Mouse (Mus musculus) kidney, adult 2 months (tissue): ENCODE results near the gene D930007J09Rik. TPM values are rescaled to one million over a fixed set of nuclear protein-coding genes. Genes with fewer than 3 reads are reported as not detected.

Experiments
- DNase-seq: peaks from one replicate; pipeline ENCODE4 v3.0.0; 2021
- H3K27ac ChIP-seq: fragments of 200-500 bp; 2 replicates; pipeline ENCODE4 v1.5.1; 2012; ENCODE audit warnings: low read depth, low read length, control low read depth, inconsistent platforms; ENCODE audit not compliant: insufficient read depth
- H3K27me3 ChIP-seq: fragments of 200-500 bp; replicated peaks from 2 replicates; pipeline ENCODE4 v1.6.1; 2012; ENCODE audit warnings: mild to moderate bottlenecking, moderate library complexity, low read length, inconsistent platforms; ENCODE audit not compliant: control insufficient read depth, insufficient read depth
- H3K36me3 ChIP-seq: fragments of 200-500 bp; 2 replicates; pipeline ENCODE4 v1.6.1; 2012; ENCODE audit warnings: mild to moderate bottlenecking, moderate library complexity, low read length, inconsistent platforms; ENCODE audit not compliant: control insufficient read depth, insufficient read depth
- H3K4me1 ChIP-seq: fragments of 200-500 bp; 2 replicates; pipeline ENCODE4 v1.6.1; 2011; ENCODE audit warnings: low read length; ENCODE audit not compliant: control insufficient read depth, insufficient read depth
- H3K4me3 ChIP-seq: fragments of 200-500 bp; 2 replicates; pipeline ENCODE4 v1.5.1; 2011; ENCODE audit warnings: mild to moderate bottlenecking, low read depth, low read length, control low read depth; ENCODE audit not compliant: insufficient read depth
- CTCF ChIP-seq: fragments of 200-500 bp; conservative IDR thresholded peaks from 2 replicates; pipeline ENCODE4 v1.5.1; 2011; ENCODE audit warnings: low read depth, mild to moderate bottlenecking, control low read depth, low read length, moderate library complexity, mixed read lengths; ENCODE audit not compliant: insufficient read depth, insufficient read length
- POLR2A ChIP-seq: fragments of 200-500 bp; IDR thresholded peaks from one replicate; pipeline ENCODE4 v1.6.1; 2011; ENCODE audit warnings: low read depth, low read length, control low read depth
- WGBS: fragments of 180-500 bp; shearing (Covaris S2); methylation state at CpG from one replicate; pipeline ENCODE4 v1.1.7; 2018; 5-methylcytosine and 5-hydroxymethylcytosine counted together
- polyA plus RNA-seq: library from polyadenylated mRNA; depleted of rRNA; stranded (reverse); fragments of >200 nt; gene quantifications from 2 replicates; pipeline ENCODE4 v1.2.3, GENCODE M21; 2012; rRNA removed

D930007J09Rik gene
- polyA plus RNA-seq, result not detected in 2 replicates

- H3K4me3 ChIP-seq, result peak within 1 kb of the TSS; percentile 76
- under 1% methylated on average over 95 of the region's 95 CpGs for WGBS
- H3K27me3 ChIP-seq, result no peaks in the 10 kb centered on the region
- peak within 1 kb of the TSS; percentile 32 for H3K27ac ChIP-seq
- H3K36me3 ChIP-seq, result peaks cover 1% of the 10 kb centered on the region; the same call in 1 of the 2 replicates
- DNase-seq, result peak; percentile 33
- TF ChIP-seq POLR2A, result no peak
- TF ChIP-seq CTCF, result no peak
- H3K4me1 ChIP-seq, result no peaks in the 10 kb centered on the region
Observed at GRCm38 (mm10) chr13:32802259-32803081, at the start of gene D930007J09Rik. D930007J09Rik (minus strand) TSS chr13:32802849.

GRCm38 (mm10) chr13:32851967-32852366 lies 49.3 kb upstream of the D930007J09Rik start:
- DNase-seq, result peak; percentile 58
- Histone ChIP-seq H3K4me1 (peaks cover 13% of the 10 kb centered on the region), H3K27ac (no peak overlapping the region), H3K27me3 (no peaks in the 10 kb centered on the region), H3K4me3 (no peak overlapping the region), H3K36me3 (no peaks in the 10 kb centered on the region)
- 8% methylated on average over 7 of the region's 7 CpGs for WGBS
- peak; percentile 69 for TF ChIP-seq CTCF
- TF ChIP-seq POLR2A, result no peak

DNA sequence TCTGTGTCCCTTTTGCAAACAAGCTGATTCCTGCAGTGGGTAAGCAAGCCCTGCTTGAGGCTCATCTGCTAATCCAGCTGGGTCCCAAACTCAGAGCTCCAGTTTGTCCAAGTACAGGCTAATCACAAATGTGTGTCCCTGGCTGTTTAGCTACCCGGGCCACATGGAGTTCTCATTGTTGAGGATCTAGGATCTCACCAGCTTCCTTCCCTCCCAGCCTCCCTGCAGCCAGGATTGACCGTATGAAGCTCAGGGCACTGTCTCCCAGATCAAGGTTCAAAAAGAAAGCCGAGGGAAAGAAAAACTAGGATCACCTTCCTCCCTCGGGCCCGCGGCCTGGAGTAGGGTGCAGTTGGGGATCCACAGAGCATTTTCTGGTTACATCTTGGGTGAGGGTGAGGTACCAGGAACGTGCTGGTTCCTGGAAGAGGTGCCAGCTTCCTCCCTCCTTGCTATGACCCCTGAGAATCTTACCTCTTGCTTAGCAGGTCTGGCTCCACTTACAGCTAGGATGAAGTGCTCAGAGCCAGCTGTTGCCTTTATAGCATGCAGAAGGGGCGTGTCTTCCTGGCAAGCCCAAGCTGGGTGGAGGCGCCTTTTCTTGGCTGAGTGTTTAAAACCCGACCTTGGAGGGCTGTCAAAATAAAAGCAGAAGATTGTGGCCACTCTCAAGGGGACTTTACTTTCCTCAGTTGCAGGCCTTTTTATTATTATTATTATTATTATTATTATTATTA lies 48.2 kb upstream of the D930007J09Rik start, which contains the start of gene Serpinb1a:
Gene Serpinb1a, minus strand, starts transcription at position 518 of the 737 bp plus-strand sequence.
- 29% methylated on average over 10 of the region's 10 CpGs for WGBS
- Histone ChIP-seq H3K4me1 (peaks cover 13% of the 10 kb centered on the region), H3K36me3 (no peaks in the 10 kb centered on the region), H3K27ac (no peak within 1 kb of the TSS; the same call in 1 of the 2 replicates), H3K27me3 (no peaks in the 10 kb centered on the region), H3K4me3 (peak within 1 kb of the TSS; percentile 12; the same call in 1 of the 2 replicates)
- DNase-seq, result peak; percentile 71
- TF ChIP-seq POLR2A, result no peak
- TF ChIP-seq CTCF, result no peak

- peak; percentile 4 for DNase-seq
- H3K36me3 ChIP-seq, result no peaks in the 10 kb centered on the region
- no peak overlapping the region for H3K4me3 ChIP-seq
- H3K4me1 ChIP-seq, result peaks cover 13% of the 10 kb centered on the region
- H3K27ac ChIP-seq, result no peak overlapping the region; the same call in 1 of the 2 replicates
- TF ChIP-seq POLR2A, result no peak
- TF ChIP-seq CTCF, result no peak
- no peaks in the 10 kb centered on the region for H3K27me3 ChIP-seq
- WGBS, result 81% methylated on average over 1 of the region's 1 CpGs
Observed at GRCm38 (mm10) chr13:32850156-32850555, 47.5 kb upstream of the D930007J09Rik start.

DNA sequence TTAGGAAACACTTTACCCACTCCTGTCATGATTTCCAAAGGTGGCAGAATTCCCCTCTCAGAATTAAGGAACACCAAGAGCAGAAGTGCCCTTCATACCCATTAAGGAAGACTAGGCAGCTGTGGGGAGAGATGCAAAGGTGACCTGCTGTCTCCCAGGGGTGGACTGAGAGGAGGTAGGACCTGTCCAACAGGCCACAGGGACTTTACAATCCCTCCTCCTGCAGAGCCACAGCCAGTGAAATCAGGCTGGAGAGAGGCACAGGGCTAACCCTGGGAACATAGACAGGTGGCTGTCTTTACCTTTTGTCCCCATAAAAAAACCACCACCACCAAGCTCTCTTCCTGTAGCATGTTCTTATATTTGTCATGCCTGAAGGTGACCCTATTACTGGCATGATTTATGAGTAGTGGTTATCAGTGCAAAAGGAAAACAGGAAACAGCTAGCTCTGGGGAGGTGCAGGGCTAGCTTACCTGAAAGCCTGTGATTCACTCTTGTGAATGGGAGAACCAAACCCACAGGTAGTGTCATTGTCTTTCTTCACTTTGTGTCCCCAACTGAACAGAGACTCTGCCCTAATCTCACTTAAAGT lies 47.0 kb upstream of the D930007J09Rik start:
- DNase-seq, result peak; percentile 1
- Histone ChIP-seq H3K4me3 (no peak overlapping the region), H3K4me1 (peaks cover 13% of the 10 kb centered on the region), H3K27me3 (no peaks in the 10 kb centered on the region), H3K27ac (peak overlapping the region; percentile 66; the same call in 1 of the 2 replicates), H3K36me3 (no peaks in the 10 kb centered on the region)
- TF ChIP-seq POLR2A (no peak), CTCF (no peak)

DNA sequence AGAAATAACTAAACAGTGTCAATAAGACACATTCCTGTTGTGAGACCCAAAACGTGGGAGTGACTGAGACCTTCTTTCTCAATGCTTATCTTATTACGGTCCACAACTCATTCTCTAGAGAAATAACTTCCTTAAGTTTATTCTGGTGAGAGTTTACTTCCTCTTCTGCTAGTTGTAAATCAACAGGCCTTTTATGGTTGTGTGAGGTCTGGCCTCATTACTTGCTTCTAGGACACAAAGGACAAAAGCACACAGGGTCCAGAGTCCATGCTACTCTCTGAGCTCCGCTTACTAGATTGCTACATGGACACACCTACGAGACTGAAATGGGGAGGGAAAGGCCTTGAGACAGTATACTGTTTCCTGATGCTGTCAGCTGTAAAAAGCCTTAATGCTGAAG lies 46.4 kb upstream of the D930007J09Rik start:
- Histone ChIP-seq H3K27me3 (no peaks in the 10 kb centered on the region), H3K27ac (peak overlapping the region; percentile 66; the same call in 1 of the 2 replicates), H3K4me1 (peaks cover 13% of the 10 kb centered on the region), H3K36me3 (no peaks in the 10 kb centered on the region), H3K4me3 (no peak overlapping the region)
- TF ChIP-seq CTCF (no peak), POLR2A (no peak)
- WGBS, result 11% methylated on average over 4 of the region's 4 CpGs
- DNase-seq, result peak; percentile 83
